Mouse (Mus musculus) intestine, postnatal 0 days (tissue): ENCODE data around the gene 3110082I17Rik. TPM values are rescaled to one million over a fixed set of nuclear protein-coding genes. Genes with fewer than 3 reads are reported as not detected.

Source experiments
- ATAC-seq: fragments of 200-750 bp; cut with Nextera tagmentation; 2 replicates; pipeline ENCODE4 v1.8.0; 2017; ENCODE audit warnings: mild to moderate bottlenecking, moderate TSS enrichment, moderate library complexity
- H3K27ac ChIP-seq: fragments of 300-500 bp; sonication (generic); 2 replicates; pipeline ENCODE4 v1.5.1; 2014; ENCODE audit warnings: mild to moderate bottlenecking, low read depth, low read length, moderate library complexity
- H3K27me3 ChIP-seq: fragments of 300-500 bp; sonication (generic); replicated peaks from 2 replicates; pipeline ENCODE4 v1.6.1; 2014; ENCODE audit warnings: low read length, mixed read lengths; ENCODE audit not compliant: control insufficient read depth, insufficient read depth
- H3K36me3 ChIP-seq: fragments of 300-500 bp; sonication (generic); 2 replicates; pipeline ENCODE4 v1.6.1; 2014; ENCODE audit warnings: mild to moderate bottlenecking, moderate library complexity; ENCODE audit not compliant: control insufficient read depth, insufficient read depth
- H3K4me1 ChIP-seq: fragments of 300-500 bp; sonication (generic); replicated peaks from 2 replicates; pipeline ENCODE4 v1.6.1; 2014; ENCODE audit warnings: antibody characterized with exemption, low read length, mixed read lengths; ENCODE audit not compliant: control insufficient read depth, insufficient read depth
- H3K4me2 ChIP-seq: fragments of 300-500 bp; sonication (generic); replicated peaks from 2 replicates; pipeline ENCODE4 v1.6.1; 2014; ENCODE audit warnings: low read depth, mild to moderate bottlenecking, moderate library complexity
- H3K4me3 ChIP-seq: fragments of 300-500 bp; sonication (generic); 2 replicates; pipeline ENCODE4 v1.5.1; 2014; ENCODE audit warnings: low read depth, low read length
- H3K9ac ChIP-seq: fragments of 300-500 bp; sonication (generic); 2 replicates; pipeline ENCODE4 v1.6.1; 2014; ENCODE audit warnings: mild to moderate bottlenecking, low read depth, low read length
- H3K9me3 ChIP-seq: fragments of 300-500 bp; sonication (generic); 2 replicates; pipeline ENCODE4 v1.6.1; 2016; ENCODE audit warnings: mixed run types; ENCODE audit not compliant: control insufficient read depth
- CTCF ChIP-seq: sonication (generic); IDR thresholded peaks from 2 replicates; pipeline ENCODE4 v1.5.1; 2016; ENCODE audit warnings: low read depth, mild to moderate bottlenecking, control low read depth, antibody characterized with exemption, moderate library complexity
- WGBS: fragments of 180-500 bp; shearing (Covaris S2); extraction: QIAGEN DNeasy Blood & Tissue Kit; methylation state at CpG from one replicate; pipeline ENCODE4 v1.1.7; 2014; 5-methylcytosine and 5-hydroxymethylcytosine counted together
- polyA plus RNA-seq: library from polyadenylated mRNA; unstranded; fragments of >200 nt; fragmentation: Nextera tagmentation; extraction: Ambion mirVana; gene quantifications from 2 replicates; pipeline ENCODE4 v1.2.1, GENCODE M21; 2015

Gene 3110082I17Rik
- polyA plus RNA-seq, 1 experiment from 2014 or later: 8.3 TPM

GRCm38 (mm10) chr5:139480406-139480805 is 20.1 kb upstream of the 3110082I17Rik start:
- Histone ChIP-seq H3K4me2 (no peak overlapping the region), H3K4me1 (no peaks in the 10 kb centered on the region), H3K27ac (peak overlapping the region; percentile 46; the same call in 1 of the 2 replicates), H3K36me3 (peaks cover 63% of the 10 kb centered on the region), H3K4me3 (no peak overlapping the region), H3K9me3 (no peaks in the 10 kb centered on the region), H3K9ac (no peak overlapping the region), H3K27me3 (no peaks in the 10 kb centered on the region)
- no peak for ATAC-seq
- TF ChIP-seq CTCF: no peak
- WGBS: 80% methylated on average over 10 of the region's 10 CpGs

- Histone ChIP-seq H3K27ac (peak overlapping the region; percentile 74), H3K4me3 (no peak overlapping the region), H3K4me2 (no peak overlapping the region), H3K9me3 (no peaks in the 10 kb centered on the region), H3K4me1 (no peaks in the 10 kb centered on the region), H3K9ac (no peak overlapping the region), H3K36me3 (peaks cover 75% of the 10 kb centered on the region), H3K27me3 (no peaks in the 10 kb centered on the region)
- peak; percentile 80 for ATAC-seq
- 72% methylated on average over 8 of the region's 8 CpGs for WGBS
- no peak for TF ChIP-seq CTCF
Measured at GRCm38 (mm10) chr5:139479088-139479487, 18.8 kb upstream of the 3110082I17Rik start.

- Histone ChIP-seq H3K4me1 (no peaks in the 10 kb centered on the region), H3K27me3 (no peaks in the 10 kb centered on the region), H3K4me3 (no peak overlapping the region), H3K9ac (no peak overlapping the region), H3K27ac (no peak overlapping the region), H3K4me2 (no peak overlapping the region), H3K9me3 (no peaks in the 10 kb centered on the region), H3K36me3 (peaks cover 82% of the 10 kb centered on the region)
- no peak for TF ChIP-seq CTCF
- WGBS: 90% methylated on average over 9 of the region's 9 CpGs
- ATAC-seq: no peak
Measured at GRCm38 (mm10) chr5:139474741-139475140, 14.4 kb upstream of the 3110082I17Rik start.

- 41% methylated on average over 5 of the region's 5 CpGs for WGBS
- Histone ChIP-seq H3K9ac (no peak overlapping the region), H3K27ac (no peak overlapping the region), H3K4me3 (no peak overlapping the region), H3K27me3 (no peaks in the 10 kb centered on the region), H3K4me1 (no peaks in the 10 kb centered on the region), H3K36me3 (peaks cover 19% of the 10 kb centered on the region), H3K4me2 (no peak overlapping the region), H3K9me3 (no peaks in the 10 kb centered on the region)
- TF ChIP-seq CTCF: peak; percentile 61
- ATAC-seq: no peak
Measured at GRCm38 (mm10) chr5:139467998-139468397, 7.7 kb upstream of the 3110082I17Rik start.

GRCm38 (mm10) chr5:139466801-139467200 is 6.5 kb upstream of the 3110082I17Rik start:
- no peak overlapping the region for H3K27ac ChIP-seq
- H3K27me3 ChIP-seq: no peaks in the 10 kb centered on the region
- H3K4me1 ChIP-seq: no peaks in the 10 kb centered on the region
- 0 out of 2 replicates have a peak, but pooled peaks have one; percentile 3 for ATAC-seq
- peaks cover 7% of the 10 kb centered on the region for H3K36me3 ChIP-seq
- no peak for TF ChIP-seq CTCF
- no peak overlapping the region for H3K4me2 ChIP-seq
- H3K9me3 ChIP-seq: no peaks in the 10 kb centered on the region
- H3K9ac ChIP-seq: no peak overlapping the region
- no peak overlapping the region for H3K4me3 ChIP-seq
- 67% methylated on average over 4 of the region's 4 CpGs for WGBS

- 53% methylated on average over 2 of the region's 2 CpGs for WGBS
- Histone ChIP-seq H3K4me2 (no peak overlapping the region), H3K9ac (no peak overlapping the region), H3K36me3 (peaks cover 3% of the 10 kb centered on the region), H3K9me3 (no peaks in the 10 kb centered on the region), H3K27me3 (no peaks in the 10 kb centered on the region), H3K27ac (no peak overlapping the region), H3K4me3 (no peak overlapping the region), H3K4me1 (no peaks in the 10 kb centered on the region)
- peak; percentile 48 for ATAC-seq
- TF ChIP-seq CTCF: no peak
Measured at GRCm38 (mm10) chr5:139466373-139466772, 6.0 kb upstream of the 3110082I17Rik start.

GRCm38 (mm10) chr5:139464874-139465273 is 4.5 kb upstream of the 3110082I17Rik start:
- no peaks in the 10 kb centered on the region for H3K9me3 ChIP-seq
- no peak overlapping the region for H3K27ac ChIP-seq
- H3K4me2 ChIP-seq: no peak overlapping the region
- H3K27me3 ChIP-seq: no peaks in the 10 kb centered on the region
- no peaks in the 10 kb centered on the region for H3K36me3 ChIP-seq
- no peaks in the 10 kb centered on the region for H3K4me1 ChIP-seq
- ATAC-seq: no peak
- H3K4me3 ChIP-seq: no peak overlapping the region
- H3K9ac ChIP-seq: no peak overlapping the region
- no peak for TF ChIP-seq CTCF
- whole genome bisulfite sequencing: 41% methylated on average over 4 of the region's 4 CpGs
